Mouse (Mus musculus) C2C12 (cell line): ENCODE results near the gene Tcl1.
"Not testable (repeated sequence)": the region's sequence is repeated elsewhere in the genome, so short reads cannot be mapped to it uniquely, and the experiment has no call there.

Experiments
- CEBPB ChIP-seq: IDR thresholded peaks from one replicate; pipeline ENCODE4 v1.6.1; 2011; ENCODE audit warnings: low read depth, mild to moderate bottlenecking, control low read depth, moderate library complexity
- CTCF ChIP-seq: IDR thresholded peaks from one replicate; pipeline ENCODE4 v1.5.1; 2011; ENCODE audit not compliant: control insufficient read depth, insufficient read depth, insufficient read length
- FOSL1 ChIP-seq: IDR thresholded peaks from one replicate; pipeline ENCODE4 v1.8.0; 2011; ENCODE audit warnings: mild to moderate bottlenecking, low read length; ENCODE audit not compliant: poor library complexity, insufficient read depth, severe bottlenecking
- MAX ChIP-seq: IDR thresholded peaks from one replicate; pipeline ENCODE4 v1.6.1; 2011; ENCODE audit warnings: mild to moderate bottlenecking, control low read depth
- MYOD1 ChIP-seq: IDR thresholded peaks from one replicate; pipeline ENCODE4 v1.6.1; 2011; ENCODE audit warnings: low read depth; ENCODE audit not compliant: control insufficient read depth, insufficient read length
- USF1 ChIP-seq: IDR thresholded peaks from one replicate; pipeline ENCODE4 v1.6.1; 2011; ENCODE audit warnings: low read depth, mild to moderate bottlenecking, control low read depth, moderate library complexity

DNA sequence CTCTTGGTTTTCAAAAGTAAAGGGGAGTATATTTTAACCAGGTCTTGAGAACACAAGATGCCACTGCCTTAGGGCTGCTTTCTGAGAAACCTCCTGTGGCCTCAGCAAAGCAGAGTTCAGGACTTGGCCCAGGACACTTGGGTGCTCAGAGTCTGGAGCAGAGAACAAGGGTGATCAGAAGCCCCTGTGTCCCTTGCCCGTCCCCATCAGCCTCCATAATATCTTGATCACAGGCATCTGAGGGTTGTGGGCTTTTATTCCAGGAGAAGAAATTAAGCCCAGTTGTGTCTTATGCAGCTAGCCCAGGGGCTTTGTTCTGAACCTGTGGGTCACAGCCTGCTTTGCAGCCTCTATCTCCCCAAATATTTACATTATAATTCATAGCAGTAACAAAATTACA lies 20.9 kb downstream of the Tcl1 start, which contains the start of gene Tcl1b4:
- TF ChIP-seq CTCF, USF1, MYOD1, CEBPB, MAX, FOSL1: not testable (repeated sequence)
